Mouse (Mus musculus) cerebellum, adult 2 months (tissue): Measurements from ENCODE around the gene Irgc1.

ENCODE experiments used
- CTCF ChIP-seq: fragments of 200-500 bp; IDR thresholded peaks from 2 replicates; pipeline ENCODE4 v1.5.1; 2011; ENCODE audit warnings: low read depth, mild to moderate bottlenecking, control low read depth, low read length, moderate library complexity, borderline replicate concordance; ENCODE audit not compliant: insufficient read depth
- POLR2A ChIP-seq: fragments of 200-500 bp; IDR thresholded peaks from 2 replicates; pipeline ENCODE4 v1.6.1; 2011; ENCODE audit warnings: low read length, control low read depth, borderline replicate concordance; ENCODE audit not compliant: insufficient read depth

GRCm38 (mm10) chr7:24419579-24419978 is 32.5 kb downstream of the Irgc1 start:
- TF ChIP-seq CTCF (no peak), POLR2A (no peak)
